Mouse (Mus musculus) naive thymus-derived CD4-positive, alpha-beta T cell, adult 2 months (primary cell): ENCODE results near the gene Gm9736.
"Not testable (repeated sequence)": the region's sequence is repeated elsewhere in the genome, so short reads cannot be mapped to it uniquely, and the experiment has no call there.

Source experiments
- DNase-seq: peaks from one replicate; pipeline ENCODE4 v3.0.0-alpha.2; 2011; ENCODE audit warnings: low read depth

Gene Gm9736

DNA sequence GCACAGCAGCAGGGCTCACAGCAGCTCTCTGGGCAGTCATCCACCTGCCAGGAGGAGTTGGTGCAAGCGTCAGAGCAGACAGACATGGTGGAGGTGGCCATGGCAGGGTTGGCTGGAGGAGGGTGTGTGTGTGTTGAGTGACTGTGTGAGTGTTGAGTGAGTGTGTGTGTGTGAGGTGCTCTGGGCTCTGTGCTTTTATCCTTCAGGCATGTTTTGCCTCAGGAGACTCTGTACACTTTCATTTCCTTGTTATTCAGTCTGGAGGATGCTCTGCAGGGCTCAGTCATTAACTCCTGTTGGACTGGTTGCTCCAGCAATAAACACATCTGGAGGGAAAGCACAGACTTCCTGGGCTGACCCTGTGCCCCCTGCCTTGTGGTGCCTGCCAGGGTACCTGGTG lies at the start of gene Gm9736:
Gm9736 (minus strand) TSS at position 101 of the 400 bp plus-strand sequence.
- not testable (repeated sequence) for DNase-seq

DNA sequence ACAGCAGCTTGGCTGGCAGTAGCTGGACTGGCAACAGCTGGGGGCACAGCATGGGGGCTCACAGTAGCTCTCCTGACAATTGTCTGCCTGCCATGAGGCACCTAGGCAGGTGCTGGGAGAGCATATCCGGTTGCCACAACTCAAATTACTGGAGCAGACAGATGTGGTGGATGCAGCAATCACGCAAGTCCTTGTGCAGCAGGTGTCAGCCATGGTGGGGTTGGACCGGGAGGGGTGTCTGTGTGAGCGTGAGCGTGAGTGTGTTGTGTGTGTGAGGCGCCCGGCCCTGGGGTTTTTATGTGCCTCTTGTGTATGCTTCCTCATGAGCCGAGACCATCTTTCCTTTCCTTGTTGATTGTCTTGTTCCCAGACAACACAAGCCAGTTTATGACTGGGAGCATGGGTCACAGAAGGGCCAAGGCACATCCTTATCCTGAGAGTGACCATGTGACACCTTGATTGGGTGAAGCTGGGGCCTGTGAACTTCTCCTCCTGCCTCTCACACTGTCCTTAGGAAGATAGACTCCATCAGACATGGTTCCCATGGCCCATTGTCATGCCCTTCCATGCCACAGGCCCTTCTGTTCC lies 47.9 kb upstream of the Gm9736 start, which contains the start of gene Gm19668:
Gm19668 (minus strand) TSS at position 213 of the 588 bp plus-strand sequence.
- DNase-seq, result no peak

DNA sequence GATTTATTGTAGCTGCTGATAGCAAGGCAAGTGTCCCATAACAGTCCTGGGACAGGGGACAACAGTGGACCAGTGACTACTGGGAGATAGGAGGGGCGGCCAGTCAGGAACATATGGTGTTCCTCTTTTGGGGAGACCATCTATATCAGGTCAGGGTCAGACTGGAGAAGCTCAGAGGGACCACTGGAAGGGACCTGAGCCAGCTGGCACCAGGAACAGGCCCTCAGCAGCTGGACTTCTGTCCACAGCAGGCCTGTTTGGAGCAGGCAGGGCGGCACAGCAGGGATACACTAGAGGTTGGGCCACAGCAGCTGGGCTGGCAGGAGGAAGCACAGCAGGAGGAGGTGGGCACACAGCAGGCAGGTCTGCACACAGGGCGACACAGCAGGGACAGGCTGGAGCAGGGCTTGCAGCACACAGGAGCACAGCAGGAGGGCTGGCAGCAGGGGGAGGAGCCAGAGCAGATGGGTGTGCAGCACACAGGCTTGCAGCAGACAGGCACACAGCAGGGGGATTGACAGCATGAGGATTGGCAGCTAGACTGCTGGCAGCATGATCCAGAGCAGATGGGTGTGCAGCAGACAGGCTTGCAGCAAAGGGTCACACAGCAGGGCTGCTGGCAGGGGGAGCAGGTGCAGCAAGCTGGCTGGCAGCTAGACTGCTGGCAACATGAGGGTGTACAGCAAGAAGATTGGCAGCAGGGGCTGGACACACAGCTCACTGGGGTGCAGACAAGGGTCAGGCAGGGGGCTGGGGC lies 47.2 kb upstream of the Gm9736 start:
- DNase-seq, result not testable (repeated sequence)

DNA sequence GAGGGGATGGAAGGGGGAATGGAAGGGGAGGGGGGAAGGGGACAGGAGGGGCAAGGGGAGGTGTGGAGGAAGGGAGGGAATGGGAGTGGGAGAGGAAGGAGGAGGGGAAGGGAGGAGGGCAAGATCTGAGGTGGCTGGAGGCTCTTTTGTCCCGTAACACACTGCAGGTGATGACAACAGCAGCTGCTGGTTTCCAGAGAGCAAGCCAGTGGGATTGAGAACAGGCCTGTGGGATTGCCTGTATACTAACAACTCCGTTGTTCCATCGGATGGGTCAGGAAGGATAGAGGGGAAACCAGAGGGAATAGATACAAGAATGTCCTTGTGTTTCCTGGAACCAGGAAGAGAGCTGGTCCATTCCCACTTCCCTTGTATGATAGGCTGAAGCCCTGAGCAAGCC lies 46.5 kb upstream of the Gm9736 start:
- DNase-seq, result no peak

DNA sequence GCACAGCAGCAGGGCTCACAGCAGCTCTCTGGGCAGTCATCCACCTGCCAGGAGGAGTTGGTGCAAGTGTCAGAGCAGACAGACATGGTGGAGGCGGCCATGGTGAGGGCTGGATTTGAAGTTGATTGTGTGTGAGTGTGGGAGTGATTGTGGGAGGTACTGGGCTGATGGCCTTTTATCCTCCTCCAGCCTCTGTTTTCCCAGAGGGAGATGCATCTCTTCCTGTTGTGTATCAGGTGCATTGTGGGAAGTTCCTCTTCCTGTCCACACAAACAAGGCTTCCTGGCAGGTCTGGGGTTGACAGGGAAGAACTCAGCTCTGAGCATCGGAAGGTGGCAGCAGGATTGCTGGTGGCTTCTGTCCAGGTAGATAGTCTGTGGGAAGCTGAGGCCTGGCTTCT lies 43.8 kb upstream of the Gm9736 start, which contains the start of gene Gm9639:
Gm9639 (minus strand) TSS at position 101 of the 400 bp plus-strand sequence.
- no peak for DNase-seq

DNA sequence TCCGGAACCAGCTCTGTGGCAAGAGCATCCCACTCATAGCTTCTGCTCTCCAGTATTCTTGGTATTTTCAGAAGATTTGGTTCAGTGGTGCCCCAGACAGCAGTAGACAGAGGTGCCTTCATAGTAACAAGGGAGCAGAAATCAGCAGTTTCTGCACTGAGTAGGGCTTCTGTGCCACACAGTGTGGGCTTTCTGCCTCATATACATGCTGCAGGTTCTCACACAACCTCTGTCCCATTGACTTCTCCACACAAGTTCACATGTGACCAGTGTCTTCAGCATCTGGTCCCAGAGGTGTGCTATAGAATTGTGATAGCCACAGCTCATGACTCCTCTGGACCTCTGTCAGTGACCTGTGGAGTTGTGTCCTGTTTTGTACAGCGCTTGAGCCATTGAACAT lies 37.5 kb upstream of the Gm9736 start:
- no peak for DNase-seq

DNA sequence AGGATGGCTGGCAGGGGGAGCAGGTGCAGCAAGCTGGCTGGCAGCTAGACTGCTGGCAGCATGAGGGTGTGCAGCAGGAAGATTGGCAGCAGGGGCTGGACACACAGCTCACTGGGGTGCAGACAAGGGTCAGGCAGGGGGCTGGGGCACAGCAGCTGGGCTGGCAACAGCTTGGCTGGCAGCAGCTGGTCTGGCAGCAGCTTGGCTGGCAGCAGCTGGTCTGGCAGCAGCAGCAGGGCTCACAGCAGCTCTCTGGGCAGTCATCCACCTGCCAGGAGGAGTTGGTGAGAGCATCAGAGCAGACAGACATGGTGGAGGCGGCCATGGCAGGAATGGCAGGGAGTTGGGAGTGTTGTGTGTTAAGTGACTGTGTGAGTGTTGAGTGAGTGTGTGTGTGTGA lies 36.7 kb upstream of the Gm9736 start, which contains the start of gene Gm7137:
Gm7137 (minus strand) TSS at position 325 of the 400 bp plus-strand sequence.
- DNase-seq, result not testable (repeated sequence)

DNA sequence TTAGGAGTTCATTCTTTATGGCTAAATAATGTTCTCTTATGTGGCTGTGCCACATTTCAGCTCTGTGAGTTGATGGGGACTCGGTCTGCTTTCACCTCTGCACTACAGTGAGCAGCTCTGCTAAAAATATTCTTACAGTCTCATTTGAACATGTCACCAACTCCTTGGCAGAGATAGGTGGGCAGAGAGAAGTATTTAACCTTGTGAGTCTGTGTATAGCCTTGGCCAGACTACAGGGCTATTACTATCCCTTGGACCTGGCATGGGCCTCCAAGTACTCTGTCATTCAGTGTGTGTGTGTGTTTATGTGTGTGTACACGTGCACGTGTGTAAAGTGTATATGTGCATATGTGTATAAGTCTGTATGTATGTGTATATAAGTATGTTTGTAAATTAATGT lies 32.2 kb upstream of the Gm9736 start:
- DNase-seq, result not testable (repeated sequence)

DNA sequence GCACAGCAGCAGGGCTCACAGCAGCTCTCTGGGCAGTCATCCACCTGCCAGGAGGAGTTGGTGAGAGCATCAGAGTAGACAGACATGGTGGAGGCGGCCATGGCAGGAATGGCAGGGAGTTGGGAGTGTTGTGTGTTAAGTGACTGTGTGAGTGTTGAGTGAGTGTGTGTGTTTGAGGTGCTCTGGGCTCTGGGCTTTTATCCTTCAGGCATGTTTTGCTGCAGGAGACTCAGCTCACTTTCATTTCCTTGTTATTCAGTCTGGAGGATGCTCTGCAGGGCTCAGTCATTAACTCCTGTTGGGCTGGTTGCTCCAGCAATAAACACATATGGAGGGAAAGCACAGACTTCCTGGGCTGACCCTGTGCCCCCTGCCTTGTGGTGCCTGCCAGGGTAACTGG lies 31.3 kb upstream of the Gm9736 start, which contains the start of gene Gm3250:
Gm3250 (minus strand) TSS at position 101 of the 400 bp plus-strand sequence.
- DNase-seq, result not testable (repeated sequence)

DNA sequence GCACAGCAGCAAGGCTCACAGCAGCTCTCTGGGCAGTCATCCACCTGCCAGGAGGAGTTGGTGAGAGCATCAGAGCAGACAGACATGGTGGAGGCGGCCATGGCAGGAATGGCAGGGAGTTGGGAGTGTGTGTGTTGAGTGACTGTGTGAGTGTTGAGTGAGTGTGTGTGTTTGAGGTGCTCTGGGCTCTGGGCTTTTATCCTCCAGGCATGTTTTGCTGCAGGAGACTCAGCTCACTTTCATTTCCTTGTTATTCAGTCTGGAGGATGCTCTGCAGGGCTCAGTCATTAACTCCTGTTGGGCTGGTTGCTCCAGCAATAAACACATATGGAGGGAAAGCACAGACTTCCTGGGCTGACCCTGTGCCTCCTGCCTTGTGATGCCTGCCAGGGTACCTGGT lies 25.7 kb upstream of the Gm9736 start, which contains the start of gene Gm7138:
Gm7138 (minus strand) TSS at position 101 of the 400 bp plus-strand sequence.
- DNase-seq, result not testable (repeated sequence)

DNA sequence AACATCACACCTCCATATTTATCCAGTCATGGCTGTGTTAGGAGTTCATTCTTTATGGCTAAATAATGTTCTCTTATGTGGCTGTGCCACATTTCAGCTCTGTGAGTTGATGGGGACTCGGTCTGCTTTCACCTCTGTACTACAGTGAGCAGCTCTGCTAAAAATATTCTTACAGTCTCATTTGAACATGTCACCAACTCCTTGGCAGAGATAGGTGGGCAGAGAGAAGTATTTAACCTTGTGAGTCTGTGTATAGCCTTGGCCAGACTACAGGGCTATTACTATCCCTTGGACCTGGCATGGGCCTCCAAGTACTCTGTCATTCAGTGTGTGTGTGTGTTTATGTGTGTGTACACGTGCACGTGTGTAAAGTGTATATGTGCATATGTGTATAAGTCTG lies 21.0 kb upstream of the Gm9736 start:
- not testable (repeated sequence) for DNase-seq

DNA sequence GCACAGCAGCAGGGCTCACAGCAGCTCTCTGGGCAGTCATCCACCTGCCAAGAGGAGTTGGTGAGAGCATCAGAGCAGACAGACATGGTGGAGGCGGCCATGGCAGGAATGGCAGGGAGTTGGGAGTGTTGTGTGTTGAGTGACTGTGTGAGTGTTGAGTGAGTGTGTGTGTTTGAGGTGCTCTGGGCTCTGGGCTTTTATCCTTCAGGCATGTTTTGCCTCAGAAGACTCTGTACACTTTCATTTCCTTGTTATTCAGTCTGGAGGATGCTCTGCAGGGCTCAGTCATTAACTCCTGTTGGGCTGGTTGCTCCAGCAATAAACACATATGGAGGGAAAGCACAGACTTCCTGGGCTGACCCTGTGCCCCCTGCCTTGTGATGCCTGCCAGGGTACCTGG lies 20.1 kb upstream of the Gm9736 start, which contains the start of gene Gm3238:
Gm3238 (minus strand) TSS at position 101 of the 400 bp plus-strand sequence.
- DNase-seq, result not testable (repeated sequence)

DNA sequence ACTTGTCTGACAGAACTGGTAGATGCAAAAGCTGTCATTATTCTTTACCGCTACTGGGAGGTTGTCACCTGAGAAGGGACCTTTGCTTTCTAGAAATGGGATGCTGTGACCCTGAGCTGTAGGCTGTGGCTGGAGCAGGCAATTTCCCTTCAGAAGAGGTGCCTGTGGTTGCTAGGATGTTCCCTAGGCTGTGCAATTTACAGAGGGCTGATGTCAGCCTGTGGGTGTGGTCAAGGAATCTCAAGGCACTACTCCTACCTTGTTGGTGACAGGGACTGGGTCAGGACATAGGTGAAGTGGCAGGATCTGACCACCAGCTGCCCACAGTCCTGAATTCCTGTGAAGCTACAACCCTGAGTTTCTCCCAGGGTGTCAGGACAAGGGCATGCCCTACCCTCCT lies 18.6 kb upstream of the Gm9736 start:
- DNase-seq, result no peak

DNA sequence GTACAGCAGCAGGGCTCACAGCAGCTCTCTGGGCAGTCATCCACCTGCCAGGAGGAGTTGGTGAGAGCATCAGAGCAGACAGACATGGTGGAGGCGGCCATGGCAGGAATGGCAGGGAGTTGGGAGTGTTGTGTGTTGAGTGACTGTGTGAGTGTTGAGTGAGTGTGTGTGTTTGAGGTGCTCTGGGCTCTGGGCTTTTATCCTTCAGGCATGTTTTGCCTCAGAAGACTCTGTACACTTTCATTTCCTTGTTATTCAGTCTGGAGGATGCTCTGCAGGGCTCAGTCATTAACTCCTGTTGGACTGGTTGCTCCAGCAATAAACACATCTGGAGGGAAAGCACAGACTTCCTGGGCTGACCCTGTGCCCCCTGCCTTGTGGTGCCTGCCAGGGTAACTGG lies 8.4 kb upstream of the Gm9736 start, which contains the start of gene Gm3233:
Gm3233 (minus strand) TSS at position 101 of the 400 bp plus-strand sequence.
- DNase-seq, result not testable (repeated sequence)

DNA sequence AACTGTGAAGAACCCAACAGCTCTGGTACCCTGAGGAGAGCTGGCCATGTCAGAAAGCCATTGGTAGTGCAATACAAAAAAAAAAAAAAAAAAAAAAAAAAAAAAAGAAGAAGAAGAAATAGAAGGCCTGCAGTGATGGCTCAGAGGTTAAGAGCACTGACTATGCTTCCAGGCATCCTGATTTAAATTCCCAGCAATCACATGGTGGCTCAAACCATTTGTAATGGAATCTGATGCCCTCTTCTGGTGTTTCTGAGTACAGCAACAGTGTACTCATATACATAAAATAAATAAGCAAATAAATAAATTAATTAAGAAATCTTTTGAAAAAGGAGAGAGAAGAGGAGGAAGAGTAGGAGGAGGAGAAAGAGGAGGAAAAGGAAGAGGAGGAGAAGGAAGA lies 2.3 kb upstream of the Gm9736 start:
- peak; percentile 2 for DNase-seq

DNA sequence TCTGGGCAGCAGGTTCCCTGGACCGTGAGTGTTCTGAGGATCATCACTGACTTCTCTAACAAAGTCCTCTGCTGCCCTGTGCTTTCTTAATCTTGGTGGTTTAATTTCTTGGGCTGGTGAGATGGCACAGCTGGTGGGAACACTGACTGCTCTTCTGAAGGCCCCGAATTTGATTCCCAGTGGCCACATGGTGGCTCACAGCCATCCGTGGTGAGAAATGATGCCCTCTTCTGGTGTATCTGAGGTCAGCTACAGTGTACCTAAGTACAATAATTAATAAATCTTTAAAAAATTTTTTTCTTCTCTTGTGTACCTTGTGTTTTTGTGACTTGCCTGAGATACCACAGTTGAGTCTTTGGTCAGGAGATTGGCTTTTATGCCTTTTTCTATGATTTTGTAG lies 1.2 kb upstream of the Gm9736 start:
- not testable (repeated sequence) for DNase-seq

DNA sequence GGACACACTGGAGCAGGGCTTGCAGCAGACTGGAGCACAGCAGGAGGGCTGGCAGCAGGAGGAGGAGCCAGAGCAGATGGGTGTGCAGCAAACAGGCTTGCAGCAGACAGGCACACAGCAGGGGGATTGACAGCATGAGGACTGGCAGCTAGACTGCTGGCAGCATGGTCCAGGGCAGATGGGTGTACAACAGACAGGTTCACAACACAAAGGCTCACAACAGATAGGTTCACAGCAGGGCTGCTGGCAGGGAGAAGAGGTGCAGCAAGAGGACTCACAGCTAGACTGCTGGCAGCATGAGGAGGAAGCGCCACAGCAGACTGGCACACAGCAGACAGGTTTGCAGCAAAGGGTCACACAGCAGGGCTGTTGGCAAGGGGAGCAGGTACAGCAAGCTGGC lies 468 bp downstream of the Gm9736 start:
- DNase-seq, result not testable (repeated sequence)

DNA sequence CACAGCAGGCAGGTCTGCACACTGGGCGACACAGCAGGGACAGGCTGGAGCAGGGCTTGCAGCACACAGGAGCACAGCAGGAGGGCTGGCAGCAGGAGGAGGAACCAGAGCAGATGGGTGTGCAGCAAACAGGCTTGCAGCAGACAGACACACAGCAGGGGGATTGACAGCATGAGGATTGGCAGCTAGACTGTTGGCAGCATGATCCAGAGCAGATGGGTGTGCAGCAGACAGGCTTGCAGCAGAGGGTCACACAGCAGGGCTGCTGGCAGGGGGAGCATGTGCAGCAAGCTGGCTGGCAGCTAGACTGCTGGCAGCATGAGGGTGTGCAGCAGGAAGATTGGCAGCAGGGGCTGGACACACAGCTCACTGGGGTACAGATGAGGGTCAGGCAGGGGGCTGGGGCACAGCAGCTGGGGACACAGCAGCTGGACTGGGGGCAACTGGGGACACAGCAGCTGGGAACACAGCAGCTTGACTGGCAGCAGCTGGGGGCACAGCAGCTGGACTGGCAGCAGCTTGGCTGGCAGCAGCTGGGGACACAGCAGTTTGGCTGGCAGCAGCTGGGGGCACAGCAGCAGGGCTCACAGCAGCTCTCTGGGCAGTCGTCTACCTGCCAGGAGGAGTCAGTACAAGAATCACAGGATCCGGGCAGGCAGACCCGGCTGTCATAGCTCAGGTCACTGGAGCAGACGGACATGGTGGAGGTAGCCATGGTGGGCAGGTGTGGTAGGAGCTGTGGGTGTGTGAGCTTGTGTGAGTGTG lies 9.0 kb downstream of the Gm9736 start, which contains the start of gene Gm18596:
Gm18596 (minus strand) TSS at position 715 of the 765 bp plus-strand sequence.
- DNase-seq, result not testable (repeated sequence)

DNA sequence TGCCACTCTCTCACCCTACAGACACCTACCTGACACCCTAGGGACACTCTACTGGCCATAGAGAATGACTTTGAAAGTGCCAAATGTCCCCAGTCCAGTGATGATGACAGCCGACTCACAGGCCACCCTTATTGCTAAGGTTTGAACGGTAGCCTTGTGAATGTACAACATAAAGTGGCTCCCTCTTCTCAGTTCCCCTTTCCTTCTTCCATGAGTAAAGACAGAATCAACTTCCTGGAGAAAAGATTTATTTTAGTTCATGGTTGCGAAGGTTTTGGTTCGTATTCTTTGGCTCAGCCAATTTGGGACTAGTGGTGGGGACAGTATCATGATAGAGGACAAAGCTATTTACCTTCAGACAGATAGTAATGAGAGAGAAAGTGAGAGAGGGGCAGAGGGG lies 12.2 kb downstream of the Gm9736 start:
- no peak for DNase-seq

DNA sequence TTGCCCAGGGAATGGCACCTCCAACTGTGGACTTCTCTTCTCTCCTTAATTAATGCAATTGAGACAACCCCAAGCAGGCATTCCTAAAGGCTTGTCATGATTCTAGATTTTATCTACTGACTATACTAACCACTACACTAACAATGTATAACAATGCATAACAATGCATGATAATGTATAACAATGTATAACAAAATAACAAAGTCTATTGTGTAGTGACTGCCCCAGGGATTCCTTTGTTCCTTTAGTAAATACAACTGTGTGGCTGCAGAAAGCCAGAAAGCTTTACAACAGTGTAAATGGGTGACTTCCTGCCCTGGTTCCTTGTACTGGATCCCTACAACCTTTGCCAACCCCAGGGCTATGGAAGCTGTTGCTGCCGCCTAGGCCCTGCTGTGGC lies 15.2 kb downstream of the Gm9736 start:
- no peak for DNase-seq

DNA sequence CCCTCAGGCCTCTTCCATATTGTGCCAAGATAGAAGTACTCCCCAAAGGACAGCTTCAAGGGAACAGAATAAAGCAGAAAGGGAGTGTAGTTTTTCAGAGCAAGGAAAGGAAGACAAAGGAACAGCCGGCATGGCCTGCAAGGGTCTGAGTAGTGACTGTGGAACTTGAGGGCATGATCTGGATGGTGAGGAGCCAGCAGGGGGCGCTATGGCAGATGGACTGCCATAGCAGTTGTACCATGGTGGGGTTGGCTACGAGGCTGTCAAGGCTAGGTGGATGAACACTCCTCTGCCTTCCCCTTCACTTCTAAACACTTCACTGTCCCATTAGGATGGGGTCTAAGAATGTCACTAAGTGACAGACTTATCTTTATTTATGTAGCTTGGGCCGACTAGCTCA lies 21.9 kb downstream of the Gm9736 start:
- DNase-seq, result peak; percentile 4

DNA sequence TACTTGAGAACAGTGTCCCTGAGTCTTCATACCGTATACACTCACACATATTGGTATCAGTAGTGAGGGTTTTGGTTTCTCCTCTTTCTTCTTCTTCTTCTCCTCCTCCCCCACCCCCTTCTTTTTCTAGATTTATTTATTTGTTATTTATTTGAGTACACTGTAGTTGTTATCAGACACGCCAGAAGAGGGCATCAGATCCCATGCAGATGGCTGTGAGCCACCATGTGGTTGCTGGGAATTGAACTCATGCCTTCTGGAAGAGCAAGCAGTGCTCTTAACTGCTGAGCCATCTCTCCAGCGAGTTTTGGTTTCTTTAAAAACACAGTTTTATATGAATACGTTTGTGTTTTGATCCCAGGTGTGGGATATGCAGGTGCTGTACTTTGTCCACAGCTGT lies 22.9 kb downstream of the Gm9736 start:
- DNase-seq, result no peak
